Mouse (Mus musculus) cerebellum, adult 18-20 months (tissue): ENCODE measurements around the gene Selenot.
"Not testable (repeated sequence)": the region's sequence is repeated elsewhere in the genome, so short reads cannot be mapped to it uniquely, and the experiment has no call there.

ENCODE experiments used
- DNase-seq, 2 experiments: peaks; one replicate each; pipeline ENCODE4 v3.0.0; 2021

The Selenot gene

GRCm38 (mm10) chr3:58576137-58577066, at the start of gene Selenot:
TSS of gene Selenot (plus strand) at chr3:58576636.
- peak; percentile 94 to 99 for DNase-seq

- no peak for DNase-seq
Measured at GRCm38 (mm10) chr3:58536573-58536972, 39.9 kb upstream of the Selenot start.

- DNase-seq, result no peak
Measured at GRCm38 (mm10) chr3:58552001-58552811, 24.2 kb upstream of the Selenot start.

- no peak for DNase-seq
Measured at GRCm38 (mm10) chr3:58556649-58557048, 19.8 kb upstream of the Selenot start.

GRCm38 (mm10) chr3:58559887-58560286, 16.5 kb upstream of the Selenot start:
- DNase-seq, result no peak

- no peak for DNase-seq
Measured at GRCm38 (mm10) chr3:58561437-58561836, 15.0 kb upstream of the Selenot start.

GRCm38 (mm10) chr3:58570821-58571220, 5.6 kb upstream of the Selenot start:
- DNase-seq, result no peak

GRCm38 (mm10) chr3:58577067-58577503, 649 bp downstream of the Selenot start:
- peak in 1 of 2 experiments; percentile 49 for DNase-seq

- DNase-seq, result no peak
Measured at GRCm38 (mm10) chr3:58577506-58578050, 1.1 kb downstream of the Selenot start.

- DNase-seq, result no peak
Measured at GRCm38 (mm10) chr3:58581530-58581929, 5.1 kb downstream of the Selenot start.

GRCm38 (mm10) chr3:58582297-58582696, 5.9 kb downstream of the Selenot start:
- DNase-seq, result no peak

- no peak for DNase-seq
Measured at GRCm38 (mm10) chr3:58582788-58583426, 6.5 kb downstream of the Selenot start.

- not testable (repeated sequence) for DNase-seq
Measured at GRCm38 (mm10) chr3:58590544-58590943, 14.1 kb downstream of the Selenot start.

- DNase-seq, result not testable (repeated sequence)
Measured at GRCm38 (mm10) chr3:58592666-58593065, 16.2 kb downstream of the Selenot start.

GRCm38 (mm10) chr3:58593623-58594022, 17.2 kb downstream of the Selenot start:
- DNase-seq, result no peak

GRCm38 (mm10) chr3:58608506-58608905, 32.1 kb downstream of the Selenot start:
- no peak for DNase-seq

GRCm38 (mm10) chr3:58609985-58610384, 33.5 kb downstream of the Selenot start:
- DNase-seq, result no peak

- DNase-seq, result no peak
Measured at GRCm38 (mm10) chr3:58621066-58621465, 44.6 kb downstream of the Selenot start.

- DNase-seq, result no peak
Measured at GRCm38 (mm10) chr3:58622665-58623394, 46.4 kb downstream of the Selenot start.

GRCm38 (mm10) chr3:58624981-58625380, 48.5 kb downstream of the Selenot start:
- no peak for DNase-seq

GRCm38 (mm10) chr3:58631693-58632092, 55.3 kb downstream of the Selenot start:
- no peak for DNase-seq
